Mouse (Mus musculus) ES-Bruce4 (cell line): ENCODE measurements at regions not wholly inside any gene's neighbourhood (a gene's known extent, or its start where the extent isn't known, plus 50 kb on each side); places are given as distances from the start of the nearest gene placed in this dataset.

ENCODE experiments used
- H3K27ac ChIP-seq: 2 replicates; pipeline ENCODE4 v1.5.1; 2012; ENCODE audit warnings: low read length, inconsistent platforms; ENCODE audit not compliant: insufficient read depth
- H3K27me3 ChIP-seq: 2 replicates; pipeline ENCODE4 v1.6.1; 2012; ENCODE audit warnings: mild to moderate bottlenecking, low read length, inconsistent platforms; ENCODE audit not compliant: control insufficient read depth, poor library complexity, insufficient read depth, severe bottlenecking
- H3K36me3 ChIP-seq: 2 replicates; pipeline ENCODE4 v1.6.1; 2012; ENCODE audit warnings: inconsistent platforms, mild to moderate bottlenecking, low read length, moderate library complexity; ENCODE audit not compliant: control insufficient read depth, poor library complexity, insufficient read depth, severe bottlenecking
- H3K4me1 ChIP-seq: one replicate; pipeline ENCODE4 v1.8.1; 2011; ENCODE audit warnings: low read length; ENCODE audit not compliant: control insufficient read depth, insufficient read depth
- H3K4me3 ChIP-seq: 2 replicates; pipeline ENCODE4 v1.5.1; 2011; ENCODE audit warnings: low read depth, mild to moderate bottlenecking, low read length
- H3K9ac ChIP-seq: 2 replicates; pipeline ENCODE4 v1.6.1; 2012; ENCODE audit warnings: low read depth, mild to moderate bottlenecking, inconsistent platforms; ENCODE audit not compliant: poor library complexity, severe bottlenecking
- H3K9me3 ChIP-seq: replicated peaks from 2 replicates; pipeline ENCODE4 v1.6.1; 2012; ENCODE audit warnings: mild to moderate bottlenecking, low read length, inconsistent platforms; ENCODE audit not compliant: control insufficient read depth, poor library complexity, insufficient read depth, severe bottlenecking
- CTCF ChIP-seq: IDR thresholded peaks from one replicate; pipeline ENCODE4 v1.8.1; 2011; ENCODE audit warnings: low read depth, low read length
- EP300 ChIP-seq: IDR thresholded peaks from 2 replicates; pipeline ENCODE4 v1.6.1; 2011; ENCODE audit warnings: low read depth, low read length; ENCODE audit not compliant: insufficient read depth
- POLR2A ChIP-seq: IDR thresholded peaks from one replicate; pipeline ENCODE4 v1.8.1; 2011; ENCODE audit warnings: low read length; ENCODE audit not compliant: insufficient read depth

GRCm38 (mm10) chr11:32899604-32900216, 75.3 kb upstream of the Smim23 start:
- no peaks in the 10 kb centered on the region for H3K4me1 ChIP-seq
- H3K4me3 ChIP-seq: no peak overlapping the region
- TF ChIP-seq POLR2A: no peak
- TF ChIP-seq EP300: no peak
- no peak for TF ChIP-seq CTCF
- H3K9ac ChIP-seq: no peak overlapping the region
- H3K9me3 ChIP-seq: no peaks in the 10 kb centered on the region
- no peaks in the 10 kb centered on the region for H3K36me3 ChIP-seq
- no peak overlapping the region for H3K27ac ChIP-seq
- H3K27me3 ChIP-seq: no peaks in the 10 kb centered on the region

GRCm38 (mm10) chr11:32895400-32895799, 71.0 kb upstream of the Smim23 start:
- H3K4me3 ChIP-seq: no peak overlapping the region
- H3K36me3 ChIP-seq: no peaks in the 10 kb centered on the region
- H3K27me3 ChIP-seq: no peaks in the 10 kb centered on the region
- no peaks in the 10 kb centered on the region for H3K4me1 ChIP-seq
- H3K27ac ChIP-seq: no peak overlapping the region
- TF ChIP-seq EP300: no peak
- peak; percentile 15 for TF ChIP-seq CTCF
- H3K9me3 ChIP-seq: no peaks in the 10 kb centered on the region
- no peak overlapping the region for H3K9ac ChIP-seq

GRCm38 (mm10) chr11:32893146-32893903, 68.9 kb upstream of the Smim23 start:
- Histone ChIP-seq H3K36me3 (no peaks in the 10 kb centered on the region), H3K4me3 (no peak overlapping the region), H3K9ac (no peak overlapping the region), H3K4me1 (no peaks in the 10 kb centered on the region), H3K9me3 (no peaks in the 10 kb centered on the region), H3K27ac (no peak overlapping the region), H3K27me3 (no peaks in the 10 kb centered on the region)
- TF ChIP-seq CTCF (no peak), POLR2A (no peak), EP300 (no peak)

- no peak for TF ChIP-seq EP300
- no peak for TF ChIP-seq CTCF
- no peak for TF ChIP-seq POLR2A
- Histone ChIP-seq H3K9ac (no peak overlapping the region), H3K4me1 (no peaks in the 10 kb centered on the region), H3K36me3 (no peaks in the 10 kb centered on the region), H3K27me3 (no peaks in the 10 kb centered on the region), H3K9me3 (no peaks in the 10 kb centered on the region), H3K4me3 (no peak overlapping the region), H3K27ac (no peak overlapping the region)
These were observed 68.1 kb upstream of the Smim23 start for GRCm38 (mm10) chr11:32892496-32892895.

- no peak for TF ChIP-seq CTCF
- TF ChIP-seq EP300: no peak
- no peak for TF ChIP-seq POLR2A
- Histone ChIP-seq H3K36me3 (no peaks in the 10 kb centered on the region), H3K27ac (no peak overlapping the region), H3K4me1 (no peaks in the 10 kb centered on the region), H3K9me3 (no peaks in the 10 kb centered on the region), H3K4me3 (no peak overlapping the region), H3K27me3 (no peaks in the 10 kb centered on the region), H3K9ac (no peak overlapping the region)
These were observed 64.8 kb upstream of the Smim23 start for GRCm38 (mm10) chr11:32889248-32889647.

- H3K27ac ChIP-seq: no peak overlapping the region
- no peaks in the 10 kb centered on the region for H3K4me1 ChIP-seq
- no peak overlapping the region for H3K4me3 ChIP-seq
- no peak overlapping the region for H3K9ac ChIP-seq
- no peaks in the 10 kb centered on the region for H3K27me3 ChIP-seq
- H3K36me3 ChIP-seq: no peaks in the 10 kb centered on the region
- no peaks in the 10 kb centered on the region for H3K9me3 ChIP-seq
- TF ChIP-seq EP300 (no peak), CTCF (no peak), POLR2A (no peak)
These were observed 60.3 kb upstream of the Smim23 start for GRCm38 (mm10) chr11:32884744-32885143.
